Mouse (Mus musculus): ENCODE results near the gene Tnfrsf13c.

- TF ChIP-seq CTCF (IDR thresholded peaks at IDR 0.05; ENCODE audit: low read depth, low read length) (no peak), POLR2A (IDR thresholded peaks at IDR 0.05; ENCODE audit: insufficient read depth, low read length) (no peak), EP300 (IDR thresholded peaks at IDR 0.05; ENCODE audit: insufficient read depth, low read depth, low read length) (no peak)
These were observed 17.6 kb downstream of the Tnfrsf13c start for GRCm38 (mm10) chr15:82206365-82207104.
